Mouse (Mus musculus): Measurements from ENCODE around the gene Slc16a14.
"Not testable (repeated sequence)": the region's sequence is repeated elsewhere in the genome, so short reads cannot be mapped to it uniquely, and the experiment has no call there.

Slc16a14 gene
- long read RNA-seq, experiment 1: 0 reads
- long read RNA-seq, experiment 2: 0 reads

DNA sequence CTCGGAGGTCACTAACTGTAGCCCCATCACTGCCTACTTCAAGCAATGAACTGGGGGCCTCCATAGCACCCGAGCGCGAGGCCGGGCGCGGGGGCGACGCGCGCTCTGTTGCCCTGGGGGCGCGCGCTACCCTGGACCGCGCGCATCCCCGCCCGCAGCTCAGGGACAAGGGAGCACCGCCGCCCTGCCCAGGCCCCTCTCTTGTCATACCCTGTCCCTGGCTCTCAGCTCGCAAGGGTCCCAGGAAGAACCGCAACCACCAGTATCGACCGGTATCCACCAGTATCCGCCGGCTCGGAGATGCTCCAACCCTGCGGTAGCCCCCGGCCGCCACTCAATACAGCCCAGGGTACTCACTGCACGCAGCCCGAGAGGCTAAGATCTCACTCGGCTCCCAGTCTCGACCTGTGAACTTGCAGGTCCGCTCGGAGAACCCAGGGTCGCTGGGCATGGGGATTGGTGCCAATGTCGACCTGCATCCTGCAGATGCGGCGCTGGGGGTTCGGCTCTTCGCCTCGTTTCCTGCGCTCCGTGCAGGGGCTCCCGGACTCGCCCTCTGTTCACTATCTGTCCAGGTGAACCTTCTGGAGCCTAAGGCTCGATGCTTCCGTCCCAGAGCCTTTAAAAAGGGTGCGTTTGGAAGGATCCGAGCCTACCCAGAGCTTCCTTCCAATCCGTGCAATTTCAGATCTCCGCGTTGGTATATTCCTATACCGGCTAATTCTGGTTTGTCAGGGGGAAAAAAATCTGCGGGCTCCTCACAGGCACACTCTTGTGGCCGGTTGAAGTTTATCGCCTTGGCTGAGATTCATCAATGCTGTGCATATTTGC, at the start of gene Slc16a14:
Gene Slc16a14, minus strand, starts transcription at position 632 of the 831 bp plus-strand sequence.
- intact Hi-C loops (cut with DNase I): loop anchor here (10.0 kb wide), 1 partner anchor 50 kb away; no protein-coding TSS in a partner anchor

DNA sequence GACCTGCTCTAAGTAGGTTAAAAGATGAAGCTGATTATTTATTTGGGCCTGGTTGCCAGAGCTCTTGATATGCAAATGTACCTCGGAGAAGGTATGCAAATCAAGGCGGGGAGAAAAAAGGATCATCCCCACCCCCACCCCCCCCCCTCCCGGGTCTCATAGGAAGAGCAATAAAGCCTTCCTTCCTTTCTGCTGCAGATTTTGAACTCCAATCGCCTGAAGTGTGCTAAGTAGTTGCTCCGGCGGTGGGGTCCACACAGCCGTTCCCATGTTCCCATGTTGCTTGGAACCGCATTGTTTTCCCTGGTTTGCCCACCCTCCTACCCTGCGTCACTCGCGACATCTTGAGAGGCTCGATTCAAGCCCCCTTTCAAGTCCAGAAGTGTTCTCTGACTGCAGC, 26.8 kb upstream of the Slc16a14 start:
- intact Hi-C loops (cut with DNase I): not testable (repeated sequence)

DNA sequence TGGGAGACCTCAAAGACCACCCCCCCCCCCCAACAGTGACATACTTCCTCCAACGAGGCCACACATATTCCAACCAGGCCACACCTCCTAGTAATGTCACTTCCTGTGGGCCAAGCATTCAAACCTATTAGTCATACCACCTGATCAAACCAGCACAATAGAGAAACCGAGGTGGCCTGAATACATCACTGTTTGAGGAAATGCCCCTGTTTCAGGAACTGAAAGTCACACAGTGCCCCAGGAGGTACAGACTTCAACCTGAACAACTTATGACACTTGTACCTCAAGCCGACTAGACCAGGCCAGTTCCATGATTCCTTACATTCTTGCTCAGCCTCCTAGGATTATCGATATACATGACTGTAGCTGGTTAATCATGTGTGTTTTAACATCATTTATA, 22.8 kb upstream of the Slc16a14 start:
- intact Hi-C loops (cut with DNase I): not testable (repeated sequence)

GRCm38 (mm10) chr1:84956771-84957170, 21.8 kb upstream of the Slc16a14 start:
- intact Hi-C loops (cut with DNase I): not testable (repeated sequence)

DNA sequence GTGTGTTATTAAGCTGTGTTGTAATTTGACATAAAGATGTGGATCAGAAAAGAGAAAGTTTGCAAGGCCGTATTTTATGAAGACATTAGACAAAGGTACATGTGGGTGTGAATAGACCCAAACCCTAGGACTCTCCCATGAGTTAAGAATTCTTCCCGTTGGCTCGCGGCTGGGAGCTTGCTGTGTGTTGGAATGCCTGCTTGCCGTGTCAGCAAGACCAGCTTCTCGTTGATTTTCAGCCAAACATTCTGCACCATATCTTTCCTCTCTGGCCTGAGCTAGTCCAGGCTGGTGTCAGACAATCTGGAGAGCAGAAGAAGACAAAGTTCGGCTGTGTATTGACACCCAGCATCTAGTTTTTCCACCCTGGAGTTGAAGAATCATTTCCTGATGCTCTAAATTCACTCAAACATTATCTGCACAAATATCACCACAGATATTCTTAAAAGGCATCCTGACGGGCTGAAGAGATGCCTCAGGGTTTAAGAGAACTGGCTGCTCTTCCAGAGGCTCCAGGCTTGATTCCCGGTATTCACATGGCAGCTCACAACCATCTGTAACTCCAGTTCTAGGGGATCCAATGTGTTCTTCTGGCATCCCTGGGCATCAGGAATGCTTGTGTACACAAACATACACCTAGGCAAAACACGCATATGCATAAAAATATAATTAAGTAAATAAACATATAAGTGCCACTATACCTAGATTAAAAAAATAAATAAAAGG, 17.7 kb upstream of the Slc16a14 start:
- intact Hi-C loops (cut with DNase I): no loop called here

DNA sequence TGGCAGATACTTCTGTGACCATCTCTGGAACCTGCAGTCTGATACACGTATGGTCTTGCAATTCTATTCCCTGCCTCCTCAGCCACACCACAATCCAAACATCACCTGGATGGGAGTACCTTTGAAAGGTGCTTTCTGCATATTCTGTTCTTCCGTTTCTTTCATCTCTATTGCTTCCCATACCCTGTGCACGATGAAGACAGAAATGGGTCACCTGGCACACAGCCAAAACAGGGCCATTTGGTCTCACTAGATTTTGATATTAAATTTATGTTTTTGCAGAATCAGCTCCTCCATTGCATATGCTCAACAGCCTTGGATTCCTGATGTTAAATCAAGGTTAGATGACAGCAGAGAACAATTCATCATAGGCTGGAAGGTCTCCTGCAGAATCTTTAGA, 16.6 kb upstream of the Slc16a14 start:
- intact Hi-C loops (cut with DNase I): no loop called here

DNA sequence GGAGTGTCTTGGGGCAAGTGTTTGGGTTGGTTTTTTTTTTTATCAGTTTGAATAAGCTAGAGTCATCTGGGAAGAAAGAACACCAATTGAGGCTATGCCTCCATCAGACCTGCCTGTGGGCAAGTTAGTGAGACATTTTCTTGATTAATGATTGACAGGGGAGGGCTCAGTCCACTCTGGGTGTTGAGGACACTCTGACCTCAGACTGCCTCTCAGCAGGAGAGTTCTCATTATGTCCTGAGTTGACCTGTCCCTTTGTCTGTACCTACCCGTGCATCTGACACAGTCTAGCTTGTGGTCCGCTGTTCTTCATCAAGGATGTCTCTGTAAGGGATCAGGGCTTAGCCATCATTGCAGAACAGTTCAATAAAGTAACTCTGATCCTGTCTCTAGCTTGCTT, 12.5 kb upstream of the Slc16a14 start:
- intact Hi-C loops (cut with DNase I): no loop called here

DNA sequence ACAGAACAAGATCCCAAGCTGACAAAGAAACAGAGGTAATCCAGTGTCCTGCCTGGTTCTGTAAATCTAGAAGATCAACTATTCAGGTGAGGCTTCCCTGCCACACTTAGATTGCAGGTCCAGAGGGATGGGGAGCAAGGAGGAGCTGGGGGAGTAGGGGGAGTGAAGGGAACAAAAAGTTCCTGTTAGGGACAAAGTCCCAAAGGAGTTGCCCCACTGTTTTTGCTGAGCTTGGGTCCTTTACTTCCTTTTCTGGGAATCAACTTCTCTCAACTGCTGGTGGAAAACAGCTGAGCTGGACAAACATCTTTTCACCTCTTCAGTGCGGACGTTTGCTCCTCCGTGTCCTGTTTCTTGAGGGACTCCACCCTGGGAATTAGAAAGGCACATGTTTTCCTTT, 11.0 kb upstream of the Slc16a14 start:
- intact Hi-C loops (cut with DNase I): no loop called here

- intact Hi-C loops (cut with DNase I): no loop called here
Observed at GRCm38 (mm10) chr1:84943549-84943948, 8.6 kb upstream of the Slc16a14 start.

DNA sequence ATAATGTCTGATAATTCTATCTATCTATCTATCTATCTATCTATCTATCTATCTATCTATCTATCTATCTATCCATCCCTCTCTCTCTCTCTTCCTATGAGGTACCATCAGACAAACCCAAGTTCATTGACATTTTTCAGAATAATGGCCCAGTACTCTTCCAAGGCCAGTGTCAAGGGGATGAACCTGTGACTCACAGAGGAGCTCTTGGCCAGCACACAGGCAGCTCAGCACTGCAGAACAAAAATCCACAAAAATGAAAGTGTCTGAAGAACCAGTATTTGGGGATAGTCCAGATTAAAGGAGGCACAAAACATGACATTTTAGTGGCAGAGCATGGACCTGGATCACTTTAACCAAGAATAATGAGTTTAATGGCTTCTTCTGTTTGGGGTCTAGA, 7.7 kb upstream of the Slc16a14 start:
- intact Hi-C loops (cut with DNase I): no loop called here

DNA sequence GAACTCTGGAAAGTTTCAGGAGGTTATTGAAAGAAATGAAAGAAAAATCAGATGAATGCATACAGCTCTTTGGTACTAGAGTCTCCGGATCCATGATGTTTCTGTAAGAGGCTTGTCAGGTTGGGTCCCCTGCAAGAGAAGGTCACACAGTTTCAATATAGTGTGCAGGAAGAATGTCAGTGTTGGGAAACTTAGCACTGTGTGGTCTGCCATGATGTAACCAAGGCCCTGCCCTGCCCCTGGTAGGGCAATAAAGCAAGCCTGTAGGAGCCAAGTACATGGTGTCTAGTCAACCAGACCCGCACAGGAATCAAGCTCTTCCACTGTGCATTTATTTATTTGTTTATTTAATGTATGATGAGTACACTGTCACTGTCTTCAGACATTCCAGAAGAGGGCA, 5.4 kb upstream of the Slc16a14 start:
- intact Hi-C loops (cut with DNase I): no loop called here

DNA sequence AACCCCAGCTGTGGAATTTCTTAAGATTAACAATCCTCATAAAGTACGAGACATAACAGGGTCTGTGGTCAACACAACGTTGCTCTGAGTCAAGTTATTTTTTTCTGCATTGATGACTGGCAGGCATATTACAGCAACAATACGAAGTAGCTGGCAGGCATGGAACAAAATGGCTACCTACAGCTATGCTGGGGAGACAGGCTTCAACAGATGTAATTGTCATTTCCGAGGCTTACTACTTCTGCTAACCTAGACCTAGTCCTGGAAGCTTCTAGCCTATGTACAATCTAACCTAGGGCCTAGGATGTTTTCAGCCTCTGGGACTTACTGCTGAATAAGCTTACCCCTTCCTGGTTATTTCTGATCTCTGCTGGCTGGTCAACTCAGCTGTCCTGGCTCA, 4.5 kb upstream of the Slc16a14 start:
- intact Hi-C loops (cut with DNase I): loop anchor here (10.0 kb wide), 1 partner anchor 45 kb away; no protein-coding TSS in a partner anchor

GRCm38 (mm10) chr1:84936716-84937510, 2.0 kb upstream of the Slc16a14 start:
- intact Hi-C loops (cut with DNase I): loop anchor here (10.0 kb wide), 1 partner anchor 48 kb away; no protein-coding TSS in a partner anchor

- intact Hi-C loops (cut with DNase I): loop anchor here (10.0 kb wide), 1 partner anchor 49 kb away; no protein-coding TSS in a partner anchor
Observed at GRCm38 (mm10) chr1:84935668-84936067, 734 bp upstream of the Slc16a14 start.

- intact Hi-C loops (cut with DNase I): loop anchor here (10.0 kb wide), 1 partner anchor 51 kb away; no protein-coding TSS in a partner anchor
Observed at GRCm38 (mm10) chr1:84934151-84934502, 807 bp downstream of the Slc16a14 start.

GRCm38 (mm10) chr1:84933472-84934150, 1.3 kb downstream of the Slc16a14 start:
- intact Hi-C loops (cut with DNase I): loop anchor here (10.0 kb wide), 1 partner anchor 51 kb away; no protein-coding TSS in a partner anchor

- intact Hi-C loops (cut with DNase I): no loop called here
Observed at GRCm38 (mm10) chr1:84925599-84925998, 9.3 kb downstream of the Slc16a14 start.

DNA sequence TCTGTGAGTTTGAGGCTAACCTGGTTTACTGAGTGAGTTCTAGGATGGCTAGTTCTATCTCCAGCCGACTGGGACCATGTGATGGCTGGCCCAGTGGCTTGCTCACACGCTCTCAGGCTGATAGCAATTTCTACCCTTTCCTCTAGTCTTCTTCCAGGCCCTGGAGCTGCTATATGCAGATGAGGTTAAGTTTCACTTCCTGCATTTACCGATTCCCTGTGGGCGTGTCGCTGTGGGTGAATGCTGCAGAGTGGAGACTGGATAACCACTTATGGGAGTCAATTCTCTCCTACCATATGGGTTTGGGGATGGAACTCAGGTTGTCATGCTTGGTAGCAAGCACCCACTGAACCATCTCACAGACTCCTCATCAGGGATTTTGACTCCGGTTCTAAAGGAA, 10.8 kb downstream of the Slc16a14 start:
- intact Hi-C loops (cut with DNase I): no loop called here

GRCm38 (mm10) chr1:84923432-84923831, 11.5 kb downstream of the Slc16a14 start:
- intact Hi-C loops (cut with DNase I): no loop called here

DNA sequence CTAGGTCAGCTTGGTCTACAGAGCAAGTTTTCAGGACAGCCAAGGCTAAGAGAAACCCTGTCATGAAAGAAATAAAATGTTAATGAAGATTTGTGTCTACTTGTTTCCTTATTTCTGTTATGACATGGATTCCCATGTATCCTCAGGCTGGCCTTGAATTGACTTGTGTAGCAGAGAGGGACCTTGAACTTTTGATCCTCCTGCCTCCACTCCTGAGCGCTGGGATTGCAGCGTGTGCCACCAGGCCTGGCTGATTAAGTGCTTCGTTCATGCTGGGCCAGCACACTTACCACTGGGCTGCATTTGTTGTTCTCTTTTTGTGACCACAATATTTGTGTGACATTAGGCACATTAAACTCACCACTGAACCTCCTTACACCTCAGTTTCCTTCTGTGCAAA, 16.1 kb downstream of the Slc16a14 start:
- intact Hi-C loops (cut with DNase I): no loop called here

DNA sequence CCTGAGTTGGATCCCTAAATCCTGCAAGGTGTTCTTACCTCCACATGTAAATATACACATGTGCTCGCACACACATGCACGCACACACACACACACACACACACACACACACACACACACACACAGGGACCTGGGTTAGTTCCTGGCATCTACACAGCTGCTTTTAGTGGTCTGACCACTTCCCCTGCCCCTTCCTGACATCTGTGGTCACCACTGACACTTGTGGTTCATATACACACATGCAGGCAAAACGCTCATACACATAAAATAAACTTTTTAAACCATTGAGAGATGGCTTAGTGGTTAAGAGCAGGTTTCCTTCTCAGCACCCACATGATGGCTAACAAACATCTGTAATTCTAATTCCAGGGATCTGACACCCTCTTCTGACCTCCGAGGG, 19.9 kb downstream of the Slc16a14 start:
- intact Hi-C loops (cut with DNase I): no loop called here

Data from adrenal gland (tissue).